Mouse (Mus musculus) midbrain, embryonic 15.5 days (tissue): Measurements from ENCODE around the gene Dbil5. TPM values are rescaled to one million over a fixed set of nuclear protein-coding genes. Genes with fewer than 3 reads are reported as not detected.

Source experiments
- ATAC-seq: fragments of 200-750 bp; cut with Nextera tagmentation; replicated peaks from 2 replicates; pipeline ENCODE4 v1.8.0; 2017; ENCODE audit warnings: moderate TSS enrichment
- H3K27ac ChIP-seq: fragments of 300-500 bp; sonication (generic); 2 replicates; pipeline ENCODE4 v1.5.1; 2015; ENCODE audit warnings: mild to moderate bottlenecking, inconsistent platforms
- H3K27me3 ChIP-seq: fragments of 300-500 bp; sonication (generic); replicated peaks from 2 replicates; pipeline ENCODE4 v1.6.1; 2015; ENCODE audit warnings: inconsistent platforms
- H3K36me3 ChIP-seq: fragments of 300-500 bp; sonication (generic); replicated peaks from 2 replicates; pipeline ENCODE4 v1.6.1; 2015; ENCODE audit warnings: inconsistent platforms
- H3K4me1 ChIP-seq: fragments of 300-500 bp; sonication (generic); 2 replicates; pipeline ENCODE4 v1.6.1; 2015; ENCODE audit warnings: inconsistent platforms
- H3K4me2 ChIP-seq: fragments of 300-500 bp; sonication (generic); 2 replicates; pipeline ENCODE4 v1.6.1; 2015; ENCODE audit warnings: inconsistent platforms, mild to moderate bottlenecking, moderate library complexity
- H3K4me3 ChIP-seq: fragments of 300-500 bp; sonication (generic); 2 replicates; pipeline ENCODE4 v1.5.1; 2015; ENCODE audit warnings: mild to moderate bottlenecking, inconsistent platforms
- H3K9ac ChIP-seq: fragments of 300-500 bp; sonication (generic); 2 replicates; pipeline ENCODE4 v1.6.1; 2015; ENCODE audit warnings: mild to moderate bottlenecking, inconsistent platforms
- H3K9me3 ChIP-seq: fragments of 300-500 bp; sonication (generic); 2 replicates; pipeline ENCODE4 v1.6.1; 2016; ENCODE audit warnings: inconsistent platforms
- WGBS: fragments of 180-500 bp; shearing (Covaris S2); methylation state at CpG from one replicate; pipeline ENCODE4 v1.1.7; 2015; ENCODE audit warnings: mixed read lengths; 5-methylcytosine and 5-hydroxymethylcytosine counted together
- polyA plus RNA-seq: library from polyadenylated mRNA; unstranded; fragments of >200 nt; fragmentation: Nextera tagmentation; extraction: Ambion mirVana; gene quantifications from 2 replicates; pipeline ENCODE4 v1.2.1, GENCODE M21; 2015

Dbil5 gene
- 0.54 and 0.74 TPM in 2 replicates for polyA plus RNA-seq

DNA sequence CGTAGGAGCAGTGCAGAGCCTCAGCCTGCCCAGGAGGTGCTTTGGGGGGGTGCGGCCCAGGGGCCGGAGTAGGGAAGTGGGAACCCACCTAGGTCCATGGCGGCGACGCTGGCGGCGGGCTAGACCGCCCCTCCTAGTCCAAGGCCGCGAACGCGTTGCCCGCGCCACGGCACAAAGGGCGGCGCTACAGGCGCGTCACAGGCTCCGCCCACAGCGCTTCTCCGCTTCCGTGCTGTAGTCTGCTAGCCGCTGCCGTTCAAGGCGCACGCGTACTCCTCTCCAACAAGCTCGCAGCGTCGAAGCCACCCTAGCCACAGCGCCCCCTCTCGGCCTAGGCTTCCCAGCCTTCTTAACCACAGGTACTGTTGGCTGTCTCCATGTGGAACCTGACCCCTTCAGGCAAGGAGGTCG lies at the start of gene Dbil5, which contains the start of gene Gemin4:
Dbil5 (plus strand) TSS at position 219 of the 411 bp plus-strand sequence.
Gemin4 (minus strand) TSS at position 275 of the 411 bp plus-strand sequence.
- peak within 1 kb of the TSS; percentile 91 for H3K27ac ChIP-seq
- H3K36me3 ChIP-seq: peaks cover 10% of the 10 kb centered on the region; the same call in 1 of the 2 replicates
- peak within 1 kb of the TSS; percentile 65 for H3K4me2 ChIP-seq
- peak within 1 kb of the TSS; percentile 89 for H3K4me3 ChIP-seq
- no peaks in the 10 kb centered on the region for H3K27me3 ChIP-seq
- WGBS: under 1% methylated on average over 35 of the region's 35 CpGs
- peak; percentile 99 for ATAC-seq
- peak within 1 kb of the TSS; percentile 96 for H3K9ac ChIP-seq
- no peaks in the 10 kb centered on the region for H3K9me3 ChIP-seq
- H3K4me1 ChIP-seq: peaks cover 10% of the 10 kb centered on the region

- no peak for ATAC-seq
Observed at GRCm38 (mm10) chr11:76168976-76169375, 48.4 kb upstream of the Dbil5 start.

GRCm38 (mm10) chr11:76170207-76170606 lies 47.2 kb upstream of the Dbil5 start:
- H3K27me3 ChIP-seq: no peaks in the 10 kb centered on the region
- H3K27ac ChIP-seq: no peak overlapping the region
- H3K4me1 ChIP-seq: no peaks in the 10 kb centered on the region
- H3K4me2 ChIP-seq: no peak overlapping the region
- WGBS: 53% methylated on average over 5 of the region's 5 CpGs
- H3K36me3 ChIP-seq: peaks cover 18% of the 10 kb centered on the region; the same call in 1 of the 2 replicates
- H3K4me3 ChIP-seq: no peak overlapping the region
- no peaks in the 10 kb centered on the region for H3K9me3 ChIP-seq
- H3K9ac ChIP-seq: no peak overlapping the region
- ATAC-seq: no peak

More at GRCm38 (mm10) chr11:76168976-76169375, 48.4 kb upstream of the Dbil5 start:
- Histone ChIP-seq H3K4me3 (no peak overlapping the region), H3K27me3 (no peaks in the 10 kb centered on the region), H3K4me1 (no peaks in the 10 kb centered on the region), H3K9me3 (no peaks in the 10 kb centered on the region), H3K27ac (no peak overlapping the region), H3K9ac (no peak overlapping the region), H3K36me3 (peaks cover 20% of the 10 kb centered on the region), H3K4me2 (no peak overlapping the region)
- 73% methylated on average over 3 of the region's 3 CpGs for WGBS

- under 1% methylated on average over 28 of the region's 28 CpGs for WGBS
Observed at GRCm38 (mm10) chr11:76178726-76179494, 38.5 kb upstream of the Dbil5 start.

DNA sequence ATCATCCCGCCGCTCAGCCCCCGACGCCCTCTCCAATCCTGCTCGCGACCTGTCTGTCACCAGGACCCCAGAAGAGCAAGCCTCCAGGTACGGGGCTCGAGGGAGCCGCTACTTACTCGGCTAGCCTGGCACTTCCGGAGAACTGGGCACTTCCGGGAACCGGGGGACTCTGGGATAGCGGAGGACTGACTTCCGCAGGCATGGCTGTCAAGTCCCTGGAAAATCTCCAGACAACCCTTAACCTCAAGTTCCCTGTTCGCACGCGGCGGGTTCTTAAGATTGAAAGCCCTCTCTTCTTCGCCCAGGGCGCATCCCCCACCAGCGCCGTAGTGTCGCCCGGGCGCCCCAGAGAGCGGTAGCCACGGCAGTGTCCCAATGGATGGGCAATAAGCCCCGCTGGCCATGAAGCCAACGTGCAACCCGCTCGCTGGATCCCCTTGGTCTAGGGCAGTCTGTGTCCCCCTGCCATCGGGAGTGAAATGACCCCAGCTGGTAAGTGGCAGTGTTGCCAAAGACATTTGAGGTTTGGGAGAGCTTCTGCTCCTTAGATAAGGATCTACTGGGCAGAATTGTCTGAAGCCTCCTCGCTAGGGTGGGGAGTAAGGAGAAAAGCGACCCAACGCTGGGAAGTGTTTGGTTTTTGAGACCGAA lies 37.8 kb upstream of the Dbil5 start, which contains the start of the genes Vps53 and Fam57a:
Vps53 (minus strand) TSS at position 153 of the 651 bp plus-strand sequence.
Fam57a (plus strand) TSS at position 177 of the 651 bp plus-strand sequence.
- no peaks in the 10 kb centered on the region for H3K36me3 ChIP-seq
- H3K4me2 ChIP-seq: peak within 1 kb of the TSS; percentile 84
- peak within 1 kb of the TSS; percentile 84 for H3K4me3 ChIP-seq
- peak within 1 kb of the TSS; percentile 84 for H3K27ac ChIP-seq
- no peaks in the 10 kb centered on the region for H3K27me3 ChIP-seq
- no peaks in the 10 kb centered on the region for H3K9me3 ChIP-seq
- WGBS: under 1% methylated on average over 37 of the region's 37 CpGs
- H3K9ac ChIP-seq: peak within 1 kb of the TSS; percentile 58
- H3K4me1 ChIP-seq: peaks cover 13% of the 10 kb centered on the region
- ATAC-seq: peak; percentile 95

More at GRCm38 (mm10) chr11:76178726-76179494, 38.5 kb upstream of the Dbil5 start:
- Histone ChIP-seq H3K4me1 (peaks cover 13% of the 10 kb centered on the region), H3K4me2 (peak overlapping the region; percentile 84), H3K4me3 (peak overlapping the region; percentile 84), H3K9ac (peak overlapping the region; percentile 58), H3K27me3 (no peaks in the 10 kb centered on the region), H3K36me3 (0 out of 2 replicates have a peak, but pooled peaks cover 1% of the 10 kb centered on the region), H3K9me3 (no peaks in the 10 kb centered on the region), H3K27ac (peak overlapping the region; percentile 84)
- peak; percentile 87 for ATAC-seq

GRCm38 (mm10) chr11:76180146-76180540 lies 37.3 kb upstream of the Dbil5 start:
- Histone ChIP-seq H3K4me3 (peak overlapping the region; percentile 84), H3K36me3 (no peaks in the 10 kb centered on the region), H3K27me3 (no peaks in the 10 kb centered on the region), H3K9me3 (no peaks in the 10 kb centered on the region), H3K4me1 (peaks cover 13% of the 10 kb centered on the region), H3K4me2 (peak overlapping the region; percentile 84), H3K27ac (peak overlapping the region; percentile 84), H3K9ac (peak overlapping the region; percentile 58)
- 17% methylated on average over 7 of the region's 7 CpGs for WGBS
- no peak for ATAC-seq

- 82% methylated on average over 4 of the region's 4 CpGs for WGBS
- H3K27ac ChIP-seq: no peak overlapping the region
- ATAC-seq: no peak
- no peaks in the 10 kb centered on the region for H3K27me3 ChIP-seq
- no peaks in the 10 kb centered on the region for H3K36me3 ChIP-seq
- H3K4me2 ChIP-seq: no peak overlapping the region
- no peak overlapping the region for H3K9ac ChIP-seq
- no peak overlapping the region for H3K4me3 ChIP-seq
- H3K4me1 ChIP-seq: peaks cover 5% of the 10 kb centered on the region
- no peaks in the 10 kb centered on the region for H3K9me3 ChIP-seq
Observed at GRCm38 (mm10) chr11:76183745-76184144, 33.7 kb upstream of the Dbil5 start.

- H3K9me3 ChIP-seq: no peaks in the 10 kb centered on the region
- H3K9ac ChIP-seq: no peak overlapping the region
- H3K4me3 ChIP-seq: no peak overlapping the region
- H3K4me1 ChIP-seq: no peaks in the 10 kb centered on the region
- no peak for ATAC-seq
- no peak overlapping the region for H3K27ac ChIP-seq
- H3K36me3 ChIP-seq: no peaks in the 10 kb centered on the region
- no peaks in the 10 kb centered on the region for H3K27me3 ChIP-seq
- no peak overlapping the region for H3K4me2 ChIP-seq
- WGBS: 84% methylated on average over 6 of the region's 6 CpGs
Observed at GRCm38 (mm10) chr11:76186908-76187307, 30.5 kb upstream of the Dbil5 start.

DNA sequence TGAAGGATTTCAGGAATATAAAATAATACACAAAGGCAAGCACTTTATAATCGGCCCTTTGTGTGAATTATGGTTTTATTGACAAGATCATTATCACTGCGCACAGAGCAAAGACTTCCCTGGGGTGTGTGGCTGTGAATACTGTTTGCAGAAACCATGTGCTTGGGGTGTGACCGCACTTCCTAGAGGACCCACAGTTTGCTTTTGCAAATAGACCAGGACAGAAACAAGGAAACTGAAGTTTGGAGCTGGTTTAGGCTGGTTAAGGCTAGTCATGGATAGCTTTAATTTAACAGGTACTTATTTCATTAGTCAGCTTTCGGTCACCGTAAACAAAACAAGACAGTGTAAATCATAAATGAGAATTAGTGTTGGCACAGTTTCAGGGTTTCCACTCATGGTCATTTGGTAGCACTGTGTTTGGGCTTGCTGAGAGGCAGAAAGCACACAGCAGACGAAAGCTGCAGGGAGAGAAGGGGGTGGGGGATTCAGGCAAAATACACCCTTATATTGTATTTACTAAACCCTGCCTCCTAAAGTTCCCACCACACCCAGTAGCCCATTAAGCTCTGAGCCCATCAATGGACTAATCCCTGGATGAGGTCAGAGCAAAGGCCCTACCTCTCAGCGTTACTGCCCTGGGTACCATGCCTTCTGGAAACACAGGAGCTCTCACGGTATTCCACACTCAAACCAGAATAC lies 21.0 kb upstream of the Dbil5 start:
- H3K4me3 ChIP-seq: no peak overlapping the region
- H3K9ac ChIP-seq: no peak overlapping the region
- H3K4me1 ChIP-seq: 0 out of 2 replicates have a peak, but pooled peaks cover 4% of the 10 kb centered on the region
- no peaks in the 10 kb centered on the region for H3K27me3 ChIP-seq
- no peaks in the 10 kb centered on the region for H3K36me3 ChIP-seq
- H3K4me2 ChIP-seq: no peak overlapping the region
- 60% methylated on average over 8 of the region's 8 CpGs for WGBS
- no peak for ATAC-seq
- H3K9me3 ChIP-seq: no peaks in the 10 kb centered on the region
- no peak overlapping the region for H3K27ac ChIP-seq

DNA sequence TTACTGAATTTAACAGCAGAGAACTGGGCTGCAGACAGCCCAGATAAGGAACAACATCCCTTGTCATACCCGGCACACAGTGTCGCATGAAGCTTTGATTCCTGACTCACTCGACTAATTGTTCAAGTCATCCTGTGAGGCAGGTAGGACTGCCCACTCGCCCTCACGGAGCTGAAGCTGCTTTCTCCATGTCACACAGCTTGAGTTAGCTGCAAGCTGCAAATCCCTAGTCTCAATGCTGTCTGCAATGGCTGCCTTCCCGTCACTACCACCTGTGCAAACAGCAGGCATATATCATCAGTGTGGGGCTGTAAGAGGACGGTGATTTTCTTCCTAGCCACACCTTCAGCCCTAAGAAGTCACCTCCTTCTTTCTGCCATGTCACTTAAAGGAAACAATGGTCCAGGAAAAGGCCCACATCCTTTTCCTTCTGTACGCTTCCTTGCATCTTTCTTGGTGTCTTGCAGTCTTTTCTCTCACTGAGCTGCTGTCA lies 20.4 kb upstream of the Dbil5 start:
- ATAC-seq: no peak
- 0 out of 2 replicates have a peak, but pooled peaks cover 5% of the 10 kb centered on the region for H3K4me1 ChIP-seq
- H3K4me2 ChIP-seq: no peak overlapping the region
- H3K36me3 ChIP-seq: no peaks in the 10 kb centered on the region
- H3K9me3 ChIP-seq: no peaks in the 10 kb centered on the region
- 43% methylated on average over 8 of the region's 8 CpGs for WGBS
- no peak overlapping the region for H3K9ac ChIP-seq
- H3K27me3 ChIP-seq: no peaks in the 10 kb centered on the region
- H3K27ac ChIP-seq: no peak overlapping the region
- no peak overlapping the region for H3K4me3 ChIP-seq

GRCm38 (mm10) chr11:76201761-76202674 lies 15.4 kb upstream of the Dbil5 start:
- Histone ChIP-seq H3K4me2 (peak overlapping the region; percentile 61), H3K4me1 (peaks cover 14% of the 10 kb centered on the region), H3K9me3 (no peaks in the 10 kb centered on the region), H3K36me3 (no peaks in the 10 kb centered on the region), H3K9ac (peak overlapping the region; percentile 73), H3K27me3 (no peaks in the 10 kb centered on the region), H3K27ac (peak overlapping the region; percentile 81), H3K4me3 (peak overlapping the region; percentile 59)
- WGBS: under 1% methylated on average over 62 of the region's 90 CpGs
- peak; percentile 98 for ATAC-seq
